Mouse (Mus musculus) thymus, adult 2 months (tissue): ENCODE data around the gene Calm3.

Experiments
- CTCF ChIP-seq: fragments of 200-500 bp; IDR thresholded peaks from 2 replicates; pipeline ENCODE4 v1.5.1; 2012; ENCODE audit warnings: mild to moderate bottlenecking, control low read depth, low read length, moderate library complexity, borderline replicate concordance; ENCODE audit not compliant: control insufficient read depth, poor library complexity, insufficient read depth; ENCODE audit errors: extremely low read depth
- POLR2A ChIP-seq: fragments of 200-500 bp; IDR thresholded peaks from 2 replicates; pipeline ENCODE4 v1.6.1; 2012; ENCODE audit warnings: mild to moderate bottlenecking, low read length, control low read depth, moderate library complexity; ENCODE audit not compliant: control insufficient read depth, poor library complexity, insufficient read depth; ENCODE audit errors: extremely low read depth

GRCm38 (mm10) chr7:16961678-16962077 lies 37.8 kb upstream of the Calm3 start:
- TF ChIP-seq POLR2A (no peak), CTCF (no peak)
